Mouse (Mus musculus) stomach, embryonic 14.5 days (tissue): Measurements from ENCODE around the gene Plekha4. TPM values are rescaled to one million over a fixed set of nuclear protein-coding genes. Genes with fewer than 3 reads are reported as not detected.
"Not testable (repeated sequence)": the region's sequence is repeated elsewhere in the genome, so short reads cannot be mapped to it uniquely, and the experiment has no call there.

Experiments
- ATAC-seq: fragments of 200-750 bp; cut with Nextera tagmentation; 2 replicates; pipeline ENCODE4 v1.8.0; 2017; ENCODE audit warnings: low read depth, moderate TSS enrichment; ENCODE audit not compliant: insufficient number of reproducible peaks, insufficient read depth, low FRiP score
- H3K27ac ChIP-seq: fragments of 300-500 bp; sonication (generic); 2 replicates; pipeline ENCODE4 v1.5.1; 2014; ENCODE audit warnings: mild to moderate bottlenecking, low read length, moderate library complexity, mixed read lengths
- H3K27me3 ChIP-seq: fragments of 300-500 bp; sonication (generic); 2 replicates; pipeline ENCODE4 v1.6.1; 2014; ENCODE audit warnings: low read length, control low read depth, mixed read lengths; ENCODE audit not compliant: control insufficient read depth, insufficient read depth
- H3K36me3 ChIP-seq: fragments of 300-500 bp; sonication (generic); 2 replicates; pipeline ENCODE4 v1.6.1; 2014; ENCODE audit warnings: mild to moderate bottlenecking, control low read depth, low read length, moderate library complexity, mixed read lengths; ENCODE audit not compliant: control insufficient read depth, insufficient read depth
- H3K4me1 ChIP-seq: fragments of 300-500 bp; sonication (generic); 2 replicates; pipeline ENCODE4 v1.6.1; 2014; ENCODE audit warnings: low read length, control low read depth, mixed read lengths; ENCODE audit not compliant: control insufficient read depth, insufficient read depth
- H3K4me2 ChIP-seq: fragments of 300-500 bp; sonication (generic); replicated peaks from 2 replicates; pipeline ENCODE4 v1.6.1; 2014; ENCODE audit warnings: low read depth, low read length, control low read depth
- H3K4me3 ChIP-seq: fragments of 300-500 bp; sonication (generic); 2 replicates; pipeline ENCODE4 v1.5.1; 2014; ENCODE audit warnings: low read depth, low read length, control low read depth
- H3K9ac ChIP-seq: fragments of 300-500 bp; sonication (generic); replicated peaks from 2 replicates; pipeline ENCODE4 v1.6.1; 2014; ENCODE audit warnings: low read depth, mild to moderate bottlenecking, control low read depth, low read length, moderate library complexity, mixed read lengths
- H3K9me3 ChIP-seq: fragments of 300-500 bp; sonication (generic); 2 replicates; pipeline ENCODE4 v1.6.1; 2016; ENCODE audit warnings: low read depth, low read length, control low read depth; ENCODE audit not compliant: control insufficient read depth
- WGBS: fragments of 180-500 bp; shearing (Covaris S2); extraction: QIAGEN DNeasy Blood & Tissue Kit; methylation state at CpG from one replicate; pipeline ENCODE4 v1.1.7; 2014; 5-methylcytosine and 5-hydroxymethylcytosine counted together
- polyA plus RNA-seq: library from polyadenylated mRNA; unstranded; fragments of >200 nt; fragmentation: Nextera tagmentation; extraction: Ambion mirVana; gene quantifications from 2 replicates; pipeline ENCODE4 v1.2.1, GENCODE M21; 2014

Plekha4 gene
- polyA plus RNA-seq, 1 experiment from 2014 or later, result 2.6 TPM

GRCm38 (mm10) chr7:45523678-45524170 lies 2.4 kb upstream of the Plekha4 start:
- Histone ChIP-seq H3K36me3 (peaks cover 5% of the 10 kb centered on the region; the same call in 1 of the 2 replicates), H3K9me3 (no peaks in the 10 kb centered on the region), H3K4me1 (peaks cover 21% of the 10 kb centered on the region; the same call in 1 of the 2 replicates), H3K27me3 (no peaks in the 10 kb centered on the region), H3K9ac (no peak overlapping the region), H3K4me3 (no peak overlapping the region), H3K27ac (no peak overlapping the region), H3K4me2 (no peak overlapping the region)
- 78% methylated on average over 12 of the region's 13 CpGs for WGBS
- no peak for ATAC-seq

- Histone ChIP-seq H3K27me3 (no peaks in the 10 kb centered on the region), H3K36me3 (peaks cover 5% of the 10 kb centered on the region; the same call in 1 of the 2 replicates), H3K9me3 (no peaks in the 10 kb centered on the region), H3K9ac (peak overlapping the region; percentile 89), H3K4me3 (peak overlapping the region; percentile 85), H3K27ac (peak overlapping the region; percentile 91; the same call in 1 of the 2 replicates), H3K4me1 (peaks cover 27% of the 10 kb centered on the region), H3K4me2 (peak overlapping the region; percentile 91)
- ATAC-seq, result peak; percentile 33; the same call in 1 of the 2 replicates
- 29% methylated on average over 12 of the region's 12 CpGs for WGBS
Measured at GRCm38 (mm10) chr7:45524841-45525621, 1.1 kb upstream of the Plekha4 start.

DNA sequence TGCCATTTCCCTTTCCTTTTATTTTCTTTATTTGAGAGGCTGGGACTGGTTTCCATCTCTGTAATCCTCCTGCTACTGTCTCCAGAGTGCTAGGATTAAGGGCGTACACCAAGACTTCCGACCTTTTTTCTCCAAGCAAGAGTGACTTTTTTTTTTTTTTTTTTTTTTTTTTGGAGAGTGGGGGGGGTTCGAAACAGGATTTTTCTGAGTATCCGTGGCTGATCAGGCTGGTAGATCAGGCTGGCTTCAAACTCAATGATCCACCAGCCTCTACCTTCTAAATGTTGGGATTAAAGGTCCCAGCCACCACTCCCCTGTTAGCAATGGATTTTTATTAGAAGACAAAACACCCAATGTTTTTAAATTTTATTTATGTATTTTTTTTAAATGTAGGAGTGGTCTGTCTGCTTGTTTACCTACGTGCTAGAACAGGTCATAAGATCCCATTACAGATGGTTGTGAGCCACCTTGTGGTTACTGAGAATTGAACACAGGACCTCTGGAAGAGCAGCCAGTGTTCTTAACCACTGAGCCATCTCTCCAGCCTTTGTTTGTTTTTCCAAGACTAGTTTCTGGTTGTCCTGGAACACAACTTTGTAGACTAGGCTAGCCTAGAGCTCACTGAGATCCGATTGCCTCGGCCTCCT lies 467 bp downstream of the Plekha4 start:
- Histone ChIP-seq H3K4me3 (peak overlapping the region; percentile 85), H3K9me3 (no peaks in the 10 kb centered on the region), H3K4me1 (peaks cover 33% of the 10 kb centered on the region), H3K27me3 (no peaks in the 10 kb centered on the region), H3K4me2 (peak overlapping the region; percentile 91), H3K9ac (no peak overlapping the region; the same call in 1 of the 2 replicates), H3K27ac (peak overlapping the region; percentile 91), H3K36me3 (peaks cover 5% of the 10 kb centered on the region; the same call in 1 of the 2 replicates)
- 24% methylated on average over 7 of the region's 7 CpGs for WGBS
- ATAC-seq, result no peak

GRCm38 (mm10) chr7:45527169-45527568 lies 1.0 kb downstream of the Plekha4 start:
- not testable (repeated sequence) for H3K4me3 ChIP-seq, H3K27me3 ChIP-seq, H3K36me3 ChIP-seq, ATAC-seq, H3K9me3 ChIP-seq, H3K27ac ChIP-seq, H3K4me2 ChIP-seq, H3K9ac ChIP-seq
- H3K4me1 ChIP-seq, result peaks cover 32% of the 10 kb centered on the region
- WGBS, result 90% methylated on average over 6 of the region's 6 CpGs

DNA sequence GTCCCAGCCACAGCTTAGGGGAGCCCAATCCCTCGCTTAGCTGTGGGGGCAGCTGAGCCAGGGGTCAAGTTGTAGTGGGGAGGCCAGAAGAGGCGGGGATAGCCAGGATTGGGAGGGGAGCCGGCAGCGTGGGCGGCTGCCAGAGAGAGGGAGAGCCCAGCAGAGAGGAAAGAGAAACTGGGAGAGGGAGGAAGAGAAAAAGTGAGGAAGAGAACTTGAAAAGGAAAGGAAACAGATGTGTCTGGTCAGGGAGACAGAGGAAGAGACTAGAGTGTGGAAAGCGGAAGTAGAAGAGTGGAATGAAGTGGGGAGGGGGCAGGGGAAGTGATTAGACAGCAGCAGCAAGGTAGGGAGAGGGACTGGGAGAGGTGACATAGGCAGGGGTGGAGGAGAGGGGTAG lies 3.3 kb downstream of the Plekha4 start:
- ATAC-seq, result no peak
- Histone ChIP-seq H3K4me1 (peaks cover 19% of the 10 kb centered on the region), H3K4me2 (no peak overlapping the region), H3K9me3 (no peaks in the 10 kb centered on the region), H3K4me3 (no peak overlapping the region), H3K9ac (no peak overlapping the region), H3K36me3 (no peaks in the 10 kb centered on the region), H3K27me3 (no peaks in the 10 kb centered on the region), H3K27ac (no peak overlapping the region; the same call in 1 of the 2 replicates)
- 12% methylated on average over 6 of the region's 6 CpGs for WGBS

- Histone ChIP-seq H3K4me3 (no peak overlapping the region), H3K27me3 (no peaks in the 10 kb centered on the region), H3K27ac (no peak overlapping the region), H3K4me1 (peaks cover 14% of the 10 kb centered on the region), H3K9ac (no peak overlapping the region), H3K36me3 (no peaks in the 10 kb centered on the region), H3K9me3 (no peaks in the 10 kb centered on the region), H3K4me2 (no peak overlapping the region)
- ATAC-seq, result no peak
- WGBS, result 47% methylated on average over 2 of the region's 2 CpGs
Measured at GRCm38 (mm10) chr7:45530643-45531042, 4.5 kb downstream of the Plekha4 start.

GRCm38 (mm10) chr7:45535676-45536075 lies 9.5 kb downstream of the Plekha4 start:
- ATAC-seq, result no peak
- Histone ChIP-seq H3K36me3 (no peaks in the 10 kb centered on the region), H3K4me2 (no peak overlapping the region), H3K4me1 (peaks cover 4% of the 10 kb centered on the region; the same call in 1 of the 2 replicates), H3K27me3 (no peaks in the 10 kb centered on the region), H3K9me3 (no peaks in the 10 kb centered on the region), H3K4me3 (no peak overlapping the region), H3K27ac (no peak overlapping the region), H3K9ac (no peak overlapping the region)
- 77% methylated on average over 1 of the region's 1 CpGs for WGBS

DNA sequence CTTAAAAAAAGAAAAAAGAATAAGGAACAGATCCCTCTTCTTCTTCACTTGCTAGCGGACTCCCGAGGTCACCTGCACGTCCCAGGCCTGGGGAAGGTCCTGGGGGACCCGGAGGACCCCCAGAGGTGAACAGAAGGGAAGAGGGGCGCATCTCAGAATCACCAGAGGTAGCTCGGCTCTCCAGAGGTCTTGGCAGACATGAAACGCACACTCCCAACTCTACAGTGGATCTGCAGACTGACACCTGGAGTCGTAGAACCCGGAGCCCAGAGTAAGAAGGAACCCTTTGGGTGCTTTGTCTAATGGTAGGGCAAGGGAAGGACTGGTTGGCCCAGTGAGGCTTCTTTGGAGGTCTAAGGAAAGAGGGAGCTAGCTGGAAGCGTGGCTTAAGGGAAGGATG lies 11.5 kb downstream of the Plekha4 start:
- WGBS, result 80% methylated on average over 10 of the region's 10 CpGs
- Histone ChIP-seq H3K36me3 (no peaks in the 10 kb centered on the region), H3K9me3 (no peaks in the 10 kb centered on the region), H3K4me1 (peaks cover 4% of the 10 kb centered on the region; the same call in 1 of the 2 replicates), H3K27ac (no peak overlapping the region), H3K4me2 (peak overlapping the region; percentile 56), H3K27me3 (no peaks in the 10 kb centered on the region), H3K9ac (peak overlapping the region; percentile 4; the same call in 1 of the 2 replicates), H3K4me3 (peak overlapping the region; percentile 44; the same call in 1 of the 2 replicates)
- ATAC-seq, result no peak
